Mouse (Mus musculus) v-Abl transformed pro-B cells (cell line): ENCODE measurements around the gene Sh3pxd2a.

ENCODE experiments used
- in situ Hi-C, 2 experiments: fragments of 400-800 bp; cut with MboI; formaldehyde crosslinking; loops; one replicate each; pipeline ENCODE4 v1.15.1; 2025; ENCODE audit not compliant: unreplicated experiment in 2 of 2

Sh3pxd2a gene

GRCm38 (mm10) chr19:47266070-47266801 lies 198.0 kb downstream of the Sh3pxd2a start:
- in situ Hi-C loops = loop anchor here (5.0 to 10.0 kb wide), 3 partner anchors 66 to 229 kb away; partner anchors contain the start of gene Neurl1a (in 2 of the 2)

DNA sequence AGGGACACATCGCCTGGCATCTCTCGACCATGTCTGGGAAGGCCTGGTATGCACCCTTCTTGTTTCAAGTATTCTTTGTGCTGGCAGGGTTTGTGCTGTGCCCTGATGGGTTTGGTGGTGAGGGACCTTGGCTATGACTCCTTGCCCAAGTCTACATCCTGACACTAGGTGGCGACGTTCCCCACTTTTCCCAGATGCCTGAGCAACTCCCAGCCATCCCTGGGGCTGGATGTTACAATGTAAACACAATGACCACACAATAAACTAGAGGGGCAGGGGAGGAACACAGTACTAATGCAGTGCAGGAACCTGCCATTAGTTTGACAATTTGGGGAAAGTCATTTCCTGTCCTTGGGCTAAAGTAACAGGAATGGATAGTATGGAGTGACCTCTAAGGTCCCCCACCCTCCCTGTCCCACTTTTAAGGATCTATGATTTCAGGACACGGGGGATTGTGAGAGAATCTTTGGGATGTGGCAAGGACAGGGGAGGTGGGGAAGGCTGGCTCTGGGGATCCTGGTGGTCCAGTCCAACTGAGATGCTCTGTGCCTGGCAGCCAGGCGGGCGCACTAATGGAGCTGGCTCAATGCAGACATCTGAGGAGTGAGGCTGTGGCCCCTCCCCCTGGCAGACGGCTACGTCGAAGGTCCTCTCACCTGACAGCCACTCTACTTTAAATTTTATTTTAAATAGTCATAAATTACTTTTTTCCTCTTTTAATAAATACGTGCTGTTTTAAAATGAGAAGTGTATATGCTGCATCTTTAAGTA lies 199.7 kb downstream of the Sh3pxd2a start:
- in situ Hi-C loops = loop anchor here (5.0 to 10.0 kb wide), 3 partner anchors 68 to 230 kb away; partner anchors contain the start of gene Neurl1a (in 2 of the 2)

DNA sequence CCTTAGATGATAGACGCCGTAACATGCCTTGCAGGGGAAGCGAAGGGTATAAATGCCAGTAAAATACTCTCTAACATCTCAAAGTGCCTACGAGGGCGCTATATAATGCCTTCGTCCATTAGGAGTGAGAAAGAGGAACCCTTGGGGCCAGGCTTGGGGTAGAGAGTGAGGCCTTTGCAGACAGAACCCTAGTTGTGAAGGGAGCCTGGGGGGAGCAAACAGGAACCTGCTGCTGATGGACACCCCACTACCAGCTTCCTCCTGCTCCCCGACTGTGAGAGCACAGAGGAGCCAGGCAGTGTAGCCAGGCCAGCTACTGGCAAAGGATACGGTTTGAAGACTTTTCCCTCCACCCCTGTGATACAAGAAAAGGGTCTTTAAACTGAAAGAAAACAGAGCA lies 200.6 kb downstream of the Sh3pxd2a start:
- in situ Hi-C loops = loop anchor here (10.0 kb wide), 2 partner anchors 89 to 231 kb away; partner anchors contain the start of gene Neurl1a (in 2 of the 2)

DNA sequence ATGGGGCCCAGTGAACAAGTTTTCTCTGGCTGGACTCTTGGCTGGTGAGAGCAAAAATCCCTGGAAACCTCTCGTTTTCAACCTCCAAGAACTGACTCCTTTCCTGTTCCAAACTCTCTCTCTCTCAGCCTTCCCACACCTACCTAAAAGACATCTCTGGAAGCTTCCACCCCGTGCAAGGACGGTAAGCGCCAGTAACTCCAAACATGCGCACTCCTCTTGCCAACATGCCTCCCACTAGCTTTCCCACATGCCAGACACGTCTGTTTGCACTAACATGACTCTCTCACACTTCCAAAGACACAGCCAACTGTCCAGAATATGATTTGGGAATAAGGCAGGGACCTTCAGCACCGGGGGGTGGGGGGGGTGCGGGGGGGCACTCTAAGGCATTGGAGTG lies 203.0 kb downstream of the Sh3pxd2a start:
- in situ Hi-C loops = loop anchor here (10.0 kb wide), 2 partner anchors 86 to 234 kb away; partner anchors contain the start of gene Neurl1a (in 2 of the 2)

DNA sequence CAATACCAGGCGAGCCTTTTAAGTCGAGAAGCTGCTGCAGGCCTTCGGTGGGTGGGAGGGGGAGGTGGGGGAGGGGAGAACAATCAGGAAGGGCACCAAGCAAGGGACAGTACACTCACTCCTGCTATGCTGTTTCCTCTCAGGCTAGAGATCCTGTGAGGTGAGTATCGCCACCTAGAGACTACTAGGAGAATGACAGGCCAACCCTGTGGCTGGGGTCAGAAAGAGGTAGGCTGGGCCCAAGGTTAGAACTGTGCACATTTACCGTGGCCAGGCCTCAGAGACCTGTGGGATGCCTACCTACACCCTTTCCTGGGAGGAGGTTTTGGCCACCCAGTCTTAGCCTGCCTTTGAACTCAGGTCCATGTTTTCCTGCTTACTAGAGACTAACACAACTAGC lies 204.6 kb downstream of the Sh3pxd2a start:
- in situ Hi-C loops = no loop called here

- in situ Hi-C loops = no loop called here
These were observed 208.3 kb downstream of the Sh3pxd2a start for GRCm38 (mm10) chr19:47255919-47256318.

DNA sequence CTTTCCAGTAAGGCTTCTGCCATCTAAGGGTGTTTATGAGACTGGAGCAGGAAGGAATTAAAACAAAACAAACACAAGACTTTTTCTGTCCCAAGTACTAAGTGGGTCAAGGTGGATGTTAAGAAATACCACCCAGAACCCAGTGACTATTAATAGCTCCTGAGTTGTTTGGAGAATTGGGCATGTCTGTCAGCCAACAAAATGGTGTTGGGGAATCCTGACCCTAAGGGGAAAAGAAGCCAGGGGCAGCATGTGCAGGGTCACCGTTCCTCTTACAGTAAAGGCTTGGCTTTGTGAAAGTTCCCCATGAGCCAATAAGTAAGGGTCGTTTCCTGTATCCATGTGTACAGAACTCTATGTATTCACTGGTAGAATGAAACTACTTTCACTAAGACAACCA lies 209.2 kb downstream of the Sh3pxd2a start:
- in situ Hi-C loops = no loop called here

DNA sequence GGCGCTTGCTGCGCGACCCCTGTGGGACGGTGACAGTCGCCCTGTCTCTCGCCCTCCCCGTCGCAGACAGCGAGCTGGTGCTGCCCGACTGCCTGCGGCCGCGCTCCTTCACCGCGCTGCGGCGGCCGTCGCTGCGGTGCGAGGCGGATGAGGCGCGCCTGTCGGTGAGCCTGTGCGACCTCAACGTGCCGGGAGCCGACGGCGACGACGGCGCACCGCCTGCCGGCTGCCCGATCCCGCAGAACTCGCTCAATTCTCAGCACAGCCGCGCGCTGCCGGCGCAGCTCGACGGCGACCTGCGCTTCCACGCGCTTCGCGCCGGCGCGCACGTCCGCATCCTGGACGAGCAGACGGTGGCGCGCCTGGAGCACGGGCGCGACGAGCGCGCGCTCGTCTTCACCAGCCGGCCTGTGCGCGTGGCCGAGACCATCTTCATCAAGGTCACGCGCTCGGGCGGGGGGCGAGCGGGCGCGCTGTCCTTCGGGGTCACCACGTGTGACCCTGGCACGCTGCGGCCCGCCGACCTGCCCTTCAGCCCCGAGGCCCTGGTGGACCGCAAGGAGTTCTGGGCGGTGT lies 211.1 kb downstream of the Sh3pxd2a start:
- in situ Hi-C loops = no loop called here

- in situ Hi-C loops = no loop called here
These were observed 213.3 kb downstream of the Sh3pxd2a start for GRCm38 (mm10) chr19:47250931-47251330.

DNA sequence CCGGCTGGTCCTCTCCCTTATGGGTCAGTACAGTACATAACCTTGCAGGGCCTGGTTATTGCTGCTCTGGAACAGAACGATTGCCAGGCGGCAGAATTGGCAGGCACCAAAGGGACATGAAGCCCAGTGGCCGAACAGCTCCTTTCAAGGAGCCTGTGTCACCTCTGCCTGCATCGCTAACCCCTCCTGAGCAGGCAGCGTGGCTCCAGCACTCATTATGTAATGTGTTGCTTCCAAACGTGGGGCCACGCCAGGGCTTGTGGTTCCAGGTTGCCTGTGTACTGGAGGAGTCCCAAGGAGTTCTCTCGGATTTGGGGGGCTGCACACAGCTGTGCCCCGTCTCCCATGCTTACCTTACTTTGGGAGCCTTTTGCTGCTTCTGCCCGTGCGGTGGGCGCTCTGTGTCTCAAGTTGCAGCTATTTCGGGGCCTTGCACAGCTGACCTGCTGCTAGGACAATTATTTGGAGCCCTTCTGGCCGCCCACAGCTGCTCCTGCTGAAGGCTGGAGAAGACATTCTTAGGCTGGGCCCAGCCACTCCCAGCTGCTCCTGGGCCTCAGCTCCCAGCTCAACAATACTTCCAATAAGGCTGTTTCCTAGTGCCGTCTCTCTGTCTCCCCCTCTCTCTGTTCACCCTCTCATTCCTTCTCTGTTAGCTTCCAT lies 215.2 kb downstream of the Sh3pxd2a start:
- in situ Hi-C loops = no loop called here

- in situ Hi-C loops = no loop called here
These were observed 215.9 kb downstream of the Sh3pxd2a start for GRCm38 (mm10) chr19:47248296-47248695.

DNA sequence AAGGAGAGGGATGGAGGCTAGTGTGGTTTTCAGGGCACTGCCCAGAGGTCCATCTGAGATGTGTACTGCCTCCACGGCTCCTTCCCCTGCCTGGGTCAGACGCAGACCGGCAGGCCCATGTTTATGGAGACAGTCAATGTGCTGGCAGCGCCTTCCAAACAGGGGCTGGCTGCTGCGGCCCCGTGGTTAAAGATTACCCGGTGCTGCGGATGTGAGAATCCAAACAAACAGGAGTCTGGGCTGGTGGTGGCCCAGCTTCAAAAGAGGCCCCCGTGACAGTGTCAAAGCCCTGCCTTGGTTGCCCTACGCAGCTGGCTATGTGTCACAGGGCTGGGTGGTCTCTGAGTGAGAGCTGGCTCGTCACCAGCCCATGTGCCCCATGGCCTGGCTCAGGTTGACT lies 216.4 kb downstream of the Sh3pxd2a start:
- in situ Hi-C loops = no loop called here

DNA sequence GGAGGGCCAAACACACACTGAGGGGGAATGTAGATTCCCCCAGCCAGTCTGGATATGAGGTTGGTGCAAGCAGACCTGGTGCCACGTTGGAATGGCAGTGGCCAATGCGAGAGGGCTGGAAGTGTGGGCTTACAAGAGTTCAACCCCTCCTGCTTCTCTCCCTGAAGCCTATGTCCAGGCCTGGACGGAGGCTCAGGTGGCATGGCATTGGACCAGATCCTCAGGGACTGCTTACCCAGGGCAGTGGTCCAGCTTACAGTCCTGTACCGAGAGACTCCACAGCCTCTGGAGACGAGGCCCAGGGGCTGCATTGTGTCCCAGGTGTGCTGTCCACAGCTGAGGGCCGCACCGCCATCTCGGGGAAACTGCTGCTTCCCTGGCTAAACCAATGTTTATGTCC lies 218.7 kb downstream of the Sh3pxd2a start:
- in situ Hi-C loops = no loop called here

DNA sequence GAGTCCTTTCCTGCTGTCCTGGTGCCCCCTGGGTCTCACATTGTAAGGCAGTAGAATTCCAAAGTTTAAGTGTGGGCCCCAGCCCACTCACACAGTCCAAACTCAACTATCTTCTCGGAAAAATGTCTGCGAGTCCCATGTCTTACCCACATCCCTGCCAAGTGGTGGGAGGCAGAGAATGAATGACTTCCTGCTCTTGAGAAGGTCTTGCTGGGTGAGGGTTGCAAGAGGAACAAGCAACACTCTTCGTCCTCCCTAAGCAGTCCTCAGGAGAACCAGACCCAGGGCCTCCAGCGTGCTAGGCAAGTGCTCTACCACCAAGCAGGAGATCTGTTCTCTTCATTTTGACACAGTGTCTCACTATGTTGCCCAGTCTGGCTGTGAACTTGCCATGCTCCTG lies 222.0 kb downstream of the Sh3pxd2a start:
- in situ Hi-C loops = no loop called here

GRCm38 (mm10) chr19:47240957-47241356 lies 223.2 kb downstream of the Sh3pxd2a start:
- in situ Hi-C loops = no loop called here

GRCm38 (mm10) chr19:47240076-47240475 lies 224.1 kb downstream of the Sh3pxd2a start:
- in situ Hi-C loops = no loop called here

DNA sequence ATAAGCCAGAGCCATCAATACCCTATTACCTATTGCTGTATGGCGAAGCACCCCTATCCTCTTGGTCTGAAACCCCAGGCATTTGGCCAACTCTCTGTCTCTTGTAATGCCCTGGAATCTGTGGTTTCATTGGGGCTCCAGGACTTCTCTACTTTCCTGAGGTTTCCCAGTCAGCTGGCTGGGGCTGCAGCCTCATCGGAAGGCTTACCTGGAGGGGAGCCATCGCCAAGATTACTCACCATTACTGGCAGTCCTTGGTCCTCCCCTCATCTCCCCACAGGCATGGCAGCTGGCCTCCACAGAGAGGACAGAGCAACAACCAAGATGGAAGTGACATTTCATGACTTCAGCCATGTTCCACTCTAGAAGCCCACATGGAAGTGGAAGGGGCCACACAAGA lies 231.1 kb downstream of the Sh3pxd2a start:
- in situ Hi-C loops = no loop called here

DNA sequence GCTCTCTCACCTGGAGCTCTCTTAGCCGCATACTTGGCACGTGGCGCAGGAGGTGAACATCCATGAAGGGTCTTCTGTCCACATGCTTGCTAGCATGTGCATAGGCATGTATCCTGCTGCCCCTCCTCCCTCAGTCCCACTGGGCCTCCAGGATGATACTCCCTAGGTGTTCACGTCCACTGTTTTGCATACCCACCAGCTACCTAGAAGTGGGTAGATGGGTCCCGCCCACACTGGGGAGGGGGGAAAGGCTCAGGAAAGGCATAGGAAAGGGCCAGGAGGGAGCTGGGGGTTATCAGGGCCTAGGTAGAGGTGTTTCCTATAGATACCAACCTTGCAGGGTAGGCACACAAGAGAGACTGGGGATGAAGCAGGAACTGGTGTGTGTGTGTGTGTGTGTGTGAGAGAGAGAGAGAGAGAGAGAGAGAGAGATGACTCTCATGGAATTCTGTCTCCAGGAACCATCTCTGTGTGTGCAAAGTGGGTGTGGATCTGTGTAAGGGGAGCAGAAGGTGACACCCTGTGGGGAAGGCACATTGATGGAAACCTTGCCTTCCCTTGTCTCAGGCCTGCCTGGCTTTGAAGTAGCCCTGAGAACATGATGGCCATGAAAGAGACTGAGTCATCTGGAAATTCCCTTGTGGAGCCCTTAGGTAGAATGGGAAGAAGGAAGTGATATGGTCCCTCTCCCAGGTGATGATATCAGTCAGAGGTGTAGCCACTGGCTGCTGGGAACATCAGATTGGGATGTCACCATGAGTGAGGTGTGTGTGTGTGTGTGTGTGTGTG lies 231.9 kb downstream of the Sh3pxd2a start:
- in situ Hi-C loops = no loop called here

DNA sequence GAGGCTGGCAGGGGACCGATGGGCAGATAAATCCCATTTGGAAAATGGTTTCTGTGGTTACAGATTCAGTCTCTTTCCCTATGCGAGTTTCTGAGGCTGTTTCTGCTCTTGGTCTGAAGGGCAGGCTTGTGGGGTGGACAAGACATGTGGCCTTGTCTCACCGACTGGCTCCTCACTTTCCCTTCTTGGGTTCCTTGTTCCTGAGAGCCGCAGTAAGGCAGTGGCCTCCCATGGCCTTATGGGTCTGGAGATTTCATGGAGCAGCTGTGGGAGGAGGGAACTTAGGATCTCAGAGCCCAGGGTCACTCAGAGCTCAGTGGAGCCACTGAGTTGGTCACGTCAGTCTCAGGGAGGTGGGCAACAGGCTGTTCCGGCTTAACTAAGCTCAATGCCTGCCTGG lies 232.8 kb downstream of the Sh3pxd2a start:
- in situ Hi-C loops = no loop called here

- in situ Hi-C loops = no loop called here
These were observed 233.5 kb downstream of the Sh3pxd2a start for GRCm38 (mm10) chr19:47230682-47231081.
